In the genomic region with DNA sequence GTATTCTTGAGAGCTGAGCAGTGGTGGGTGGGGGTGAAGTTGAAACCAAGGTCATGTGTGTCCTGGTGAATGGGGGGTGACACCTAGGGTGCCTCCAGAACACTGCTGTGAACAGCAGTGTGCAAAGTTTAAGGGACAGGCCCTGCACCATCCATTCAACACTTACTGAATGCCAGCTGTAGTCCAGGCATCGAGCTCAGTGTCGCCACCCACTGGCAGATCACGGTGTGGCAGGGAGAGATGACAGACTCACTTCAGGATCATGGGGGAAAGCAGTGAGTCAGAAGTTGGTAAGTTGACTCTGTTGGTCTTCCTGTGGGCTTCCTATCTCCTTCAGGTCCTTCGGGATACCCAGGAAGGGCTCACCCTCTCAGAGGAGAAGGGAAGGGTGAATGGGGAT, we compare ENCODE assay signal across 9 mouse cellular contexts. TPM values are rescaled to one million over a fixed set of nuclear protein-coding genes. Genes with fewer than 3 reads are reported as not detected.
DNase-seq lines count a peak whose midpoint lies in the region; ATAC-seq lines count a peak whose summit lies in the region.
"Had no signal": no experiment of that assay in that cellular context is flagged by ENCODE, and none has a peak within 500 bp of the region (broad histone marks: within the 10 kb centered on the region; RNA-seq: fewer than 3 reads in every experiment).

No protein-coding gene starts in this region.

- no peaks in the 10 kb centered on the region for H3K9me3 ChIP-seq in heart, embryonic 11.5 days (replicated peaks; ENCODE audit: control insufficient read depth, low read length)

- no peak for ATAC-seq in heart, embryonic 11.5 days (replicated peaks; ENCODE audit: insufficient number of reproducible peaks, low FRiP score, low TSS enrichment)

- H3K27me3 ChIP-seq in heart, embryonic 11.5 days (ENCODE audit: control insufficient read depth, insufficient read depth, low read length): peaks cover 59% of the 10 kb centered on the region

- H3K4me2 ChIP-seq in heart, embryonic 11.5 days: no peak overlapping the region

- H3K4me1 ChIP-seq in heart, embryonic 11.5 days (ENCODE audit: control insufficient read depth, insufficient read depth, low read length): peaks cover 4% of the 10 kb centered on the region

- WGBS in heart, embryonic 11.5 days (ENCODE audit: insufficient replicate concordance): 10% methylated on average over 4 of the region's 4 CpGs

- H3K36me3 ChIP-seq in heart, embryonic 11.5 days (ENCODE audit: control insufficient read depth, insufficient read depth, low read length): no peaks in the 10 kb centered on the region

- intact Hi-C loops in gastrocnemius, postnatal 14 days (cut with DNase I; ENCODE audit: low total_unique reads): no loop called here

- peak; percentile 60 for DNase-seq in gastrocnemius, postnatal 10 days
- DNase-seq in gastrocnemius, postnatal 14 days: no peak
- DNase-seq in ovary, postnatal 14 days (ENCODE audit: low spot score): peak; percentile 46
- DNase-seq in ovary, adult 18-20 months (ENCODE audit: low spot score): no peak
- DNase-seq in adrenal gland, postnatal 25 days: peak; percentile 63
- peak; percentile 27 to 74 for DNase-seq in kidney, postnatal 36 days
- DNase-seq in retina, embryonic 14.5 days (ENCODE audit: low spot score): peak; percentile 71

- H3K27ac ChIP-seq in heart, embryonic 11.5 days (ENCODE audit: low read depth, low read length): no peak overlapping the region

- H3K4me3 ChIP-seq in heart, embryonic 11.5 days (ENCODE audit: low read depth, low read length): no peak overlapping the region

- H3K9ac ChIP-seq in heart, embryonic 11.5 days (ENCODE audit: low read depth, low read length): no peak overlapping the region

RNA-seq across cellular contexts. Expression of a gene that starts 6.8 kb away (rescaled TPM):
- 1 to 10 TPM; 4.6 to 6.5 TPM for total RNA-seq in gastrocnemius, postnatal 10 days (2021)
- total RNA-seq in gastrocnemius, postnatal 14 days (2021): 1 to 10 TPM; 4.2 to 5.6 TPM
- 2.1 and 2.9 TPM in 2 replicates for total RNA-seq in adrenal gland, postnatal 25 days (2021)
- 0.52 and 0.83 TPM in 2 replicates for polyA plus RNA-seq in heart, embryonic 11.5 days (2014; fragmentation: Nextera tagmentation; extraction: Ambion mirVana)

RNA-seq across cellular contexts. Expression of a gene that starts 11.7 kb away (rescaled TPM):
- 1 to 10 TPM; 2.5 to 3.1 TPM for total RNA-seq in gastrocnemius, postnatal 10 days (2021)
- total RNA-seq in gastrocnemius, postnatal 14 days (2021): 1 to 10 TPM in 1 of 2 experiments, under 1 TPM in 1; 0.62 to 3.3 TPM
- total RNA-seq in adrenal gland, postnatal 25 days (2021): 1.0 and 4.9 TPM in 2 replicates
- 0.07 TPM in 1 of 2 replicates, not detected in the other for polyA plus RNA-seq in heart, embryonic 11.5 days (2014; fragmentation: Nextera tagmentation; extraction: Ambion mirVana)

RNA-seq across cellular contexts. Expression of a gene that starts 22.4 kb away (rescaled TPM):
- not detected for total RNA-seq in gastrocnemius, postnatal 10 days (2021)
- not detected for total RNA-seq in gastrocnemius, postnatal 14 days (2021)
- not detected in 2 replicates for total RNA-seq in adrenal gland, postnatal 25 days (2021)
- polyA plus RNA-seq in heart, embryonic 11.5 days (2014; fragmentation: Nextera tagmentation; extraction: Ambion mirVana): 0.76 TPM in 1 of 2 replicates, not detected in the other

RNA-seq across cellular contexts. Expression of a gene that starts 28.7 kb away (rescaled TPM):
- 100 to 1,000 TPM; 111 to 112 TPM for total RNA-seq in gastrocnemius, postnatal 10 days (2021)
- total RNA-seq in gastrocnemius, postnatal 14 days (2021): 100 to 1,000 TPM; 150 to 230 TPM
- total RNA-seq in adrenal gland, postnatal 25 days (2021): not detected in 2 replicates
- not detected in 2 replicates for polyA plus RNA-seq in heart, embryonic 11.5 days (2014; fragmentation: Nextera tagmentation; extraction: Ambion mirVana)
- total RNA-seq: layer of hippocampus, adult 8-10 months had no signal

Comparison
In these comparisons a context has a peak if more than half of its experiments do, and no peak if none do; other contexts are left out.
1. DNase-seq: peak in gastrocnemius, postnatal 10 days (single experiment), ovary, postnatal 14 days (single experiment), adrenal gland, postnatal 25 days (single experiment), kidney, postnatal 36 days (2 of 2) and retina, embryonic 14.5 days (single experiment); none in gastrocnemius, postnatal 14 days (single experiment) and ovary, adult 18-20 months (single experiment).